11 mouse cellular contexts compared by ENCODE assay signal in genomic region chr12:38123524-38123923, GRCm38 (mm10).
DNase-seq lines count a peak whose midpoint lies in the region; ATAC-seq lines count a peak whose summit lies in the region.
"Had no signal": no experiment of that assay in that cellular context is flagged by ENCODE, and none has a peak within 500 bp of the region (broad histone marks: within the 10 kb centered on the region; RNA-seq: fewer than 3 reads in every experiment).

No protein-coding gene starts in this region.

- peak; percentile 67 for DNase-seq in hindbrain, embryonic 14.5 days (ENCODE audit: low spot score)
- no peak for DNase-seq in midbrain, embryonic 10.5 days (ENCODE audit: low spot score)
- DNase-seq in embryo, embryonic 10 days (ENCODE audit: low spot score) = peak; percentile 58
- peak; percentile 30 for DNase-seq in retina, postnatal 7 days (ENCODE audit: low read depth, low spot score)
- DNase-seq in testis, postnatal 10 days (ENCODE audit: low spot score) = no peak
- DNase-seq in gastrocnemius, adult 8-10 months (ENCODE audit: low spot score in 2 of 2) = no peak
- DNase-seq: right cerebral cortex, adult 18-20 months; thymus, postnatal 25 days had no signal

- H3K27me3 ChIP-seq in hindbrain, embryonic 14.5 days (ENCODE audit: control insufficient read depth, insufficient read depth, low read length) = no peaks in the 10 kb centered on the region
- no peaks in the 10 kb centered on the region for H3K27me3 ChIP-seq in hindbrain, embryonic 12.5 days
- H3K27me3 ChIP-seq in midbrain, embryonic 16.5 days (ENCODE audit: control insufficient read depth, insufficient read depth, low read depth, low read length) = no peaks in the 10 kb centered on the region
- H3K27me3 ChIP-seq in midbrain, embryonic 10.5 days (ENCODE audit: low read depth, poor library complexity, severe bottlenecking) = no peaks in the 10 kb centered on the region
- H3K27me3 ChIP-seq: heart, embryonic 13.5 days had no signal

- H3K27ac ChIP-seq in hindbrain, embryonic 14.5 days = no peak overlapping the region
- no peak overlapping the region for H3K27ac ChIP-seq in hindbrain, embryonic 12.5 days
- no peak overlapping the region for H3K27ac ChIP-seq in midbrain, embryonic 16.5 days (ENCODE audit: low read length)
- H3K27ac ChIP-seq in midbrain, embryonic 10.5 days (replicated peaks) = no peak overlapping the region
- H3K27ac ChIP-seq: heart, embryonic 13.5 days had no signal

- no peaks in the 10 kb centered on the region for H3K36me3 ChIP-seq in hindbrain, embryonic 14.5 days (replicated peaks; ENCODE audit: control insufficient read depth, insufficient read depth)
- H3K36me3 ChIP-seq in hindbrain, embryonic 12.5 days = no peaks in the 10 kb centered on the region
- no peaks in the 10 kb centered on the region for H3K36me3 ChIP-seq in midbrain, embryonic 16.5 days (ENCODE audit: control insufficient read depth, insufficient read depth, low read length)
- H3K36me3 ChIP-seq in midbrain, embryonic 10.5 days = no peaks in the 10 kb centered on the region
- H3K36me3 ChIP-seq: heart, embryonic 13.5 days had no signal

- H3K9me3 ChIP-seq in hindbrain, embryonic 14.5 days (ENCODE audit: control insufficient read depth, low read length) = no peaks in the 10 kb centered on the region
- no peaks in the 10 kb centered on the region for H3K9me3 ChIP-seq in hindbrain, embryonic 12.5 days (replicated peaks)
- H3K9me3 ChIP-seq in midbrain, embryonic 16.5 days (replicated peaks; ENCODE audit: control insufficient read depth, low read length, poor library complexity, severe bottlenecking) = no peaks in the 10 kb centered on the region
- no peaks in the 10 kb centered on the region for H3K9me3 ChIP-seq in midbrain, embryonic 10.5 days (replicated peaks)
- H3K9me3 ChIP-seq: heart, embryonic 13.5 days had no signal

- no peaks in the 10 kb centered on the region for H3K4me1 ChIP-seq in hindbrain, embryonic 14.5 days (replicated peaks; ENCODE audit: control insufficient read depth, insufficient read depth, low read length)
- H3K4me1 ChIP-seq in hindbrain, embryonic 12.5 days = no peaks in the 10 kb centered on the region
- no peaks in the 10 kb centered on the region; the same call in 1 of the 2 replicates for H3K4me1 ChIP-seq in midbrain, embryonic 16.5 days (ENCODE audit: control insufficient read depth, insufficient read depth, low read length)
- no peaks in the 10 kb centered on the region for H3K4me1 ChIP-seq in midbrain, embryonic 10.5 days
- H3K4me1 ChIP-seq: heart, embryonic 13.5 days had no signal

- ATAC-seq in hindbrain, embryonic 14.5 days (ENCODE audit: low FRiP score) = no peak
- no peak for ATAC-seq in hindbrain, embryonic 12.5 days (ENCODE audit: low FRiP score)
- ATAC-seq in midbrain, embryonic 16.5 days = 0 out of 2 replicates have a peak, but pooled peaks have one; percentile 48

- H3K4me2 ChIP-seq in hindbrain, embryonic 14.5 days (replicated peaks) = no peak overlapping the region
- H3K4me2 ChIP-seq in hindbrain, embryonic 12.5 days (replicated peaks) = no peak overlapping the region
- H3K4me2 ChIP-seq in midbrain, embryonic 16.5 days (ENCODE audit: low read length) = no peak overlapping the region
- H3K4me2 ChIP-seq: heart, embryonic 13.5 days had no signal

- no peak overlapping the region for H3K4me3 ChIP-seq in hindbrain, embryonic 14.5 days (replicated peaks; ENCODE audit: low read length)
- H3K4me3 ChIP-seq in hindbrain, embryonic 12.5 days = no peak overlapping the region
- no peak overlapping the region for H3K4me3 ChIP-seq in midbrain, embryonic 16.5 days (ENCODE audit: low read depth, low read length)
- H3K4me3 ChIP-seq in midbrain, embryonic 10.5 days = no peak overlapping the region
- H3K4me3 ChIP-seq: heart, embryonic 13.5 days had no signal

- no peak overlapping the region for H3K9ac ChIP-seq in hindbrain, embryonic 14.5 days
- no peak overlapping the region for H3K9ac ChIP-seq in hindbrain, embryonic 12.5 days
- no peak overlapping the region for H3K9ac ChIP-seq in midbrain, embryonic 16.5 days (ENCODE audit: low read depth, low read length)
- H3K9ac ChIP-seq: heart, embryonic 13.5 days had no signal

Comparison
In these comparisons a context has a peak if more than half of its experiments do, and no peak if none do; other contexts are left out.
1. DNase-seq: peak in hindbrain, embryonic 14.5 days (single experiment), embryo, embryonic 10 days (single experiment) and retina, postnatal 7 days (single experiment); none in midbrain, embryonic 10.5 days (single experiment), testis, postnatal 10 days (single experiment) and gastrocnemius, adult 8-10 months (0 of 2).